Mouse (Mus musculus) C2C12 (cell line): ENCODE results near the gene Syngr2.

Experiments
- CTCF ChIP-seq: IDR thresholded peaks from one replicate; pipeline ENCODE4 v1.5.1; 2011; ENCODE audit not compliant: control insufficient read depth, insufficient read depth, insufficient read length
- MYOD1 ChIP-seq: IDR thresholded peaks from one replicate; pipeline ENCODE4 v1.6.1; 2011; ENCODE audit warnings: low read depth; ENCODE audit not compliant: control insufficient read depth, insufficient read length
- MYOG ChIP-seq: IDR thresholded peaks from one replicate; pipeline ENCODE4 v1.6.1; 2011; ENCODE audit not compliant: control insufficient read depth, insufficient read length; ENCODE audit errors: extremely low read depth
- USF1 ChIP-seq: IDR thresholded peaks from one replicate; pipeline ENCODE4 v1.6.1; 2011; ENCODE audit warnings: low read depth, mild to moderate bottlenecking, control low read depth, moderate library complexity

- TF ChIP-seq CTCF (no peak), USF1 (no peak), MYOG (no peak), MYOD1 (no peak)
These were observed 47.2 kb upstream of the Syngr2 start for GRCm38 (mm10) chr11:117762246-117762645.
